Mouse (Mus musculus): Measurements from ENCODE around the gene Ugt1a10. TPM values are rescaled to one million over a fixed set of nuclear protein-coding genes. Genes with fewer than 3 reads are reported as not detected.
A peak's percentile ranks its signal among the peaks of the same experiment; 100 is the strongest.

Ugt1a10 gene
- polyA plus RNA-seq, 1 experiment from 2014 or later = not detected

DNA sequence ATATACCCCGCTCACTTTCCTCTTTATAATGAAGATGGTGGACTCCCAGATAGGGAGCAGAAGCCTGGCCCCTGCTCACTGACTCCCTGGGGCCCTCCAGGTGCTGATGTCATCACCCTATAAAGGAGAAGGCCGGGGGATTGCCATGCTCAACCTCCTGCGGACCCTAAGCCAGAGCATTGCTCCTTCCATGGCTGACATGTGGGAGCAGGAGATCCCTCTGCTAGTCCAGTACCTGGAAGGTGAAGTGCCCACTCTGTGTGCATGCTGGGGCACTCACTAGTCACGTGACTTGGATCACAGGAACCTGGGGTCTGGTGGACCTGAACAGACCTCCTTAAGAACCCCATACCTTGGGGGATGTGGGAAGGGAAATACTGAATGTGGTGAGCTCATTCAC is 185.4 kb downstream of the Ugt1a10 start:
- ATAC-seq (ENCODE audit: low FRiP score, low read depth) = peak; percentile 10; the same call in 1 of the 2 replicates
- Histone ChIP-seq H3K9me3 (peaks cover 95% of the 10 kb centered on the region), H3K4me3 (no peak overlapping the region), H3K9ac (replicated peaks) (no peak overlapping the region), H3K27ac (replicated peaks) (no peak overlapping the region), H3K36me3 (no peaks in the 10 kb centered on the region), H3K27me3 (no peaks in the 10 kb centered on the region), H3K4me1 (no peaks in the 10 kb centered on the region), H3K4me2 (replicated peaks) (no peak overlapping the region)
- 74% methylated on average over 4 of the region's 4 CpGs for WGBS

DNA sequence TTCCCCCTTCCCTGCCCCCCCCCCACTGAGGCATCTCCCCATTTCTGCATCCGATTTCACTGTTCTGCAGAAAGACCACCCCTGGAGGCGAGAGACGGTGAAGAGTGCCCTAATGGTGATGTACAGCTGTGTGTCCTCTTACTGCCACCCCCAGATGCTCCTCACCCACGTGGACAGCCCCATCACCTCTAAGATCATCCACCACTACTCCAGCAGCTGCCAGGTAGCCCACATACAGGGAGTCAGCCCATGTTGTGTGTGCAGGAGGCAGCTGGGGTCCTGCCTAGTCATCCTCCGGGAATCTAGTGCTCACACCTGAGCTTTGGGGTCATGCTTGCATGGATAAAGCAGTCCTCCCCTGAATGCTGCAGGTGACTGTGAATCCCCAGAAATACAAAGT is 188.7 kb downstream of the Ugt1a10 start:
- Histone ChIP-seq H3K27me3 (no peaks in the 10 kb centered on the region), H3K36me3 (no peaks in the 10 kb centered on the region), H3K27ac (replicated peaks) (no peak overlapping the region), H3K4me2 (replicated peaks) (no peak overlapping the region), H3K4me3 (no peak overlapping the region), H3K9me3 (peaks cover 97% of the 10 kb centered on the region), H3K4me1 (no peaks in the 10 kb centered on the region), H3K9ac (replicated peaks) (no peak overlapping the region)
- 64% methylated on average over 5 of the region's 5 CpGs for WGBS
- ATAC-seq (ENCODE audit: low FRiP score, low read depth) = no peak

DNA sequence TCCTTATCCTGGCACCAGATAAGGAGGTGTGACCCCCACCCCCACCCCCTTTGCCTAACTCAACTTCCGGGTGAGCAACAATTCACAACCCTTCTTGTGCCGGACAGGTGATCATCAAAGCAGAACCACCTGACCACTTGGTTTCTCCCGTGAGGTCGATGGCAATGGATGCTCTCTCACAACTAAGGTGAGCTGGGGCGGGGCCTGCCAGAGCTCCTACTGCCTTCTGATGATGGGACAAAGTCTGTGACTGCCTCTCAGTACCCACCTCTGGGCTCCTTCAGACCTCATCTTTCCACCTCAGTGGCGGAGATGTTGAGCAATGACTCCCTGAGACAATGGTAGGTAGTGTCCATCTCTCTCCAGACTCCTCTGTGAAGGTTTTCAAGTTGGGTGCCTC is 190.7 kb downstream of the Ugt1a10 start:
- no peak for ATAC-seq (ENCODE audit: low FRiP score, low read depth)
- Histone ChIP-seq H3K4me2 (replicated peaks) (no peak overlapping the region), H3K4me3 (no peak overlapping the region), H3K36me3 (no peaks in the 10 kb centered on the region), H3K27ac (replicated peaks) (no peak overlapping the region), H3K4me1 (no peaks in the 10 kb centered on the region), H3K27me3 (no peaks in the 10 kb centered on the region), H3K9me3 (peaks cover 97% of the 10 kb centered on the region), H3K9ac (replicated peaks) (no peak overlapping the region)
- WGBS = 76% methylated on average over 6 of the region's 6 CpGs

DNA sequence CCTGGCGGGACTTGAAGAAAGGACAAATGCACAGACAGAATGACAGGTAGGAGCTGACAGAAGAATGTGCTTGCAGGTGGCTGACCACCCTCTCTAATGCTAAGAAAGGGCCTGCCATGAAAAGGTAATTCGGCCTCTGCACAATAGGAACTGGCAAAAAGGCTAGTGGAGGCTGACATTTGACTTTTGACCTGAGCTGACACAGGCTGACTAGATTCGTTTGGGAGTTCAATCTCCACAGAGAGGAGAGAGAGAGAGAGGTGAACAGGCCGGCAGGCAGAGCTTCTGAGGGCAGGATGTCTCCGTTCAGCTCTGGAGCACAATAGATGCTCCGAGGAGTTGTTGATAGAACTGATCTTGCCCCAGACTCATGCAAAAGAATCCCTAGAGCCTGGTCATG is 191.2 kb downstream of the Ugt1a10 start:
- Histone ChIP-seq H3K9me3 (peaks cover 97% of the 10 kb centered on the region), H3K27ac (replicated peaks) (no peak overlapping the region), H3K27me3 (no peaks in the 10 kb centered on the region), H3K36me3 (no peaks in the 10 kb centered on the region), H3K4me2 (replicated peaks) (no peak overlapping the region), H3K9ac (replicated peaks) (no peak overlapping the region), H3K4me3 (no peak overlapping the region), H3K4me1 (no peaks in the 10 kb centered on the region)
- ATAC-seq (ENCODE audit: low FRiP score, low read depth) = no peak
- WGBS = 46% methylated on average over 6 of the region's 6 CpGs

DNA sequence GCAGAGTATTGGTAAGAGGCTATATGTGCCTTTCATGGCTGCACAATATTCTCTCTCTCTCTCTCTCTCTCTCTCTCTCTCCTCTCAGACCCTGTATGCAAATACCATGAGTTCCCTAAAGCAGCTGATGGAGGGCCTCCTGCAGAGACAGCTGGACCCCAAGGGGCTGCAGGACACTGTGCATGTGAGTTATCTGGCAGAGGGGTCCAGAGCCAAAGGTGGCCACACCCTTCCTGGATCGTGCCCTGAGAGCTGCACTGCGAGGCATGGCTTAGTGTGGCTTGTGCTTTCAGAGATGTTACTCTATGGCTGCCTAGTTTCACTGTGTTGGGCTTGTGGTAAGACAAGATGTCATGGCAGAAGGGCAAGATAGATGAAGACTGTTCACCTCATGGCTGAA is 192.5 kb downstream of the Ugt1a10 start:
- peaks cover 96% of the 10 kb centered on the region for H3K9me3 ChIP-seq
- H3K27ac ChIP-seq (replicated peaks) = no peak overlapping the region
- H3K4me3 ChIP-seq = no peak overlapping the region
- 55% methylated on average over 2 of the region's 2 CpGs for WGBS
- no peaks in the 10 kb centered on the region for H3K27me3 ChIP-seq
- no peaks in the 10 kb centered on the region for H3K36me3 ChIP-seq
- no peak for ATAC-seq (ENCODE audit: low FRiP score, low read depth)
- H3K9ac ChIP-seq (replicated peaks) = no peak overlapping the region
- H3K4me1 ChIP-seq = no peaks in the 10 kb centered on the region
- no peak overlapping the region for H3K4me2 ChIP-seq (replicated peaks)

DNA sequence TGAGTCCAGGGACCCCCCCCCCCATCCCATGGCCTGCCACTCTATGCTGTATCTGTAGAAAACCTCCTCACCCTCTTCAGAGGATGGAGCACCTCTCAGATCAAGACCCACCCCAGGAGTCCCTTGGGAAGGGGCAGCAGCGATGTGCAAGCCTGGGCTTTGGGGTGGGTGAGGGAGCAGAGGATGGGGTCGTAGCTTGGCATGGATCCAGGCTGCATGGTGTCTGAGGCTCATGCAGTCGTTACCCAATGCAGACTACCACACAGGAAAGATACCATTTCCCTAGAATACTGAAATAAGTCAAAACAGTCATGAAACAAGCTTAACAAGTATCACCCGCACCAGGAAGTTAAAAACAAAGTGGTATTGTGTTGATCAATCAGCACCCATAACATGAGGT is 193.5 kb downstream of the Ugt1a10 start:
- Histone ChIP-seq H3K9ac (replicated peaks) (no peak overlapping the region), H3K27me3 (no peaks in the 10 kb centered on the region), H3K4me2 (replicated peaks) (no peak overlapping the region), H3K36me3 (no peaks in the 10 kb centered on the region), H3K9me3 (peaks cover 96% of the 10 kb centered on the region), H3K27ac (replicated peaks) (no peak overlapping the region), H3K4me1 (no peaks in the 10 kb centered on the region), H3K4me3 (no peak overlapping the region)
- no peak for ATAC-seq (ENCODE audit: low FRiP score, low read depth)
- 70% methylated on average over 4 of the region's 4 CpGs for WGBS

DNA sequence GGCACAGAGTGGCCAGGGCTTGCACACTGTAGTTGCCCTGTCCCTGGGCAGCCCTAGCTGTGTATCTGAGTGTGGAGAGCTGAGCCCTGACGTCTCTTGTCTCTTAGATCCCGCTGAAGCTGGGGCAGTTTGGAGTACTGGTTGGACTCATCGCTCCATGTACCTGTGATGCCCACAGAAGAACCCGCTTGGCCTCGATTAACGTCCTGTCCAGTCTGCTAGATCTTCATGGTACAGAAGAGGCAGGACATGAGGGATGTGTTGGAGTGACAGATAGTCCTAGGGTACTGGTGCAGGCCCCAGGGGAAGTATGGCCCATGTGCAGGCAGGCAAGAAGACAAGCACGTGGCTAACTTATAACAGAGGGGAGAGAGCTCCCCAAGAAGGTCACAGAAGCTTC is 194.4 kb downstream of the Ugt1a10 start:
- no peak for ATAC-seq (ENCODE audit: low FRiP score, low read depth)
- WGBS = 77% methylated on average over 7 of the region's 7 CpGs
- no peak overlapping the region for H3K27ac ChIP-seq (replicated peaks)

DNA sequence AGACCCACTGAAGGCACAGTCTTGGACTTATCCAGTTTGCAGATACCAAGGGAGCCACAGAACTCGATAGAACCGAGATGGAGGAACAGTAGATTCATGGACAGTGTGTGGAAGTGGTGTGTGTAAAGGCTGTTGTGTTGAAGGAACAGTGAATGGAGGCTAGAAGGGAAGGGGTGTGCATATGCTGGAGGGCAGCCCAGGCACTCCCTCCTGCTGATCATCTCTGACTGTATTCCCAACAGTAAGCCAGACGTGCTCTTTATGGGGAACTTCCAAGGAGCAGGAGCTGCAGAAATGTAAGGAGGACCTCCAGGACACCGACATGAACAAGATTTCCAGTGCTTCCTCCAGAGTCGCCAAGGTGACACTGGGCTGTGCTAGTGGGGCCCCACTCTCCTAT is 194.8 kb downstream of the Ugt1a10 start:
- Histone ChIP-seq H3K4me1 (no peaks in the 10 kb centered on the region), H3K36me3 (no peaks in the 10 kb centered on the region), H3K27ac (replicated peaks) (no peak overlapping the region), H3K4me2 (replicated peaks) (no peak overlapping the region), H3K9ac (replicated peaks) (no peak overlapping the region), H3K9me3 (peaks cover 96% of the 10 kb centered on the region), H3K4me3 (no peak overlapping the region), H3K27me3 (no peaks in the 10 kb centered on the region)
- 79% methylated on average over 5 of the region's 5 CpGs for WGBS
- ATAC-seq (ENCODE audit: low FRiP score, low read depth) = 0 out of 2 replicates have a peak, but pooled peaks have one; percentile 3

More for the DNA sequence above, 194.4 kb downstream of the Ugt1a10 start:
- H3K27me3 ChIP-seq = no peaks in the 10 kb centered on the region
- H3K9me3 ChIP-seq = peaks cover 96% of the 10 kb centered on the region
- no peak overlapping the region for H3K9ac ChIP-seq (replicated peaks)
- no peaks in the 10 kb centered on the region for H3K4me1 ChIP-seq
- H3K4me3 ChIP-seq = no peak overlapping the region
- no peak overlapping the region for H3K4me2 ChIP-seq (replicated peaks)
- H3K36me3 ChIP-seq = no peaks in the 10 kb centered on the region

DNA sequence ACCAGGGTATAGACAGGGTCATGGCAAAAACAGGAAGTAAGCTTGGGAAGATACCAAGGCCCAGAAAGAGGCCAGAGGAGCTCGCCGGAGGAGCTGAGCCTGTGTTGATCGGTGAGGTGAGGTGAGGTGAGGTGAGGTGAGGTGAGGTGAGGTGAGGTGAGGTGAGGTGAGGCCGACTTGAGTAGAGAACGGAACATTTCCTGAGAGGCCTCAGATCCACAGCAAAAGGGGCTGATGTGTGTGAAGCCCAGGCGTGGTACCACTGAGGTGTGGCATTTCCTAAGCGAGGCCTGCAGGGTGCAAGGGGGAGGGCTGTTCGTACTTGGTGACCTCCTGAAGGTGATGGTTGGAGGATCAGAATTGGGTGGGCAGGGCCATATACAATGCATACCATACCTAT is 197.9 kb downstream of the Ugt1a10 start:
- Histone ChIP-seq H3K36me3 (no peaks in the 10 kb centered on the region), H3K4me3 (no peak overlapping the region), H3K9me3 (peaks cover 97% of the 10 kb centered on the region), H3K27me3 (no peaks in the 10 kb centered on the region), H3K27ac (replicated peaks) (no peak overlapping the region), H3K4me2 (replicated peaks) (no peak overlapping the region), H3K4me1 (no peaks in the 10 kb centered on the region), H3K9ac (replicated peaks) (no peak overlapping the region)
- 74% methylated on average over 8 of the region's 8 CpGs for WGBS
- ATAC-seq (ENCODE audit: low FRiP score, low read depth) = no peak

DNA sequence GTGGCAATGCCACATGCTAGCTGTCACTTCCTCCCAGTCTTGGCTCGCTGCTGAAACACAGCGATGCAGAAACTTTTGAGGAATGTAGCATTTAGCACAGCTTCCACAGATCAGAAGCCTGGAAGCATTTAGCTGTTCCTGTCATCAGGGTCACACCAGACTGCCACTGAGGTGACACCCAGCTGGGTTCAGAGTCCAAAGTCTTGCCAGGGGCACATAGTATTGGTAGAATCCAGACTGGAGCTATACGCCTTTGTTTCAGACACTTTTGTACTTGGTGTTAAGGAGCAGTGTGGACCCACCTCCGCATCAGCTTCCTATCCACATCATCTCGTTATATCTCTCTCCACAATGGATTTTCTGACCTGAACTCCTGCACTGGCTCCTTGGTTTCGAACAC is 198.4 kb downstream of the Ugt1a10 start:
- 74% methylated on average over 6 of the region's 6 CpGs for WGBS
- no peak overlapping the region for H3K9ac ChIP-seq (replicated peaks)

DNA sequence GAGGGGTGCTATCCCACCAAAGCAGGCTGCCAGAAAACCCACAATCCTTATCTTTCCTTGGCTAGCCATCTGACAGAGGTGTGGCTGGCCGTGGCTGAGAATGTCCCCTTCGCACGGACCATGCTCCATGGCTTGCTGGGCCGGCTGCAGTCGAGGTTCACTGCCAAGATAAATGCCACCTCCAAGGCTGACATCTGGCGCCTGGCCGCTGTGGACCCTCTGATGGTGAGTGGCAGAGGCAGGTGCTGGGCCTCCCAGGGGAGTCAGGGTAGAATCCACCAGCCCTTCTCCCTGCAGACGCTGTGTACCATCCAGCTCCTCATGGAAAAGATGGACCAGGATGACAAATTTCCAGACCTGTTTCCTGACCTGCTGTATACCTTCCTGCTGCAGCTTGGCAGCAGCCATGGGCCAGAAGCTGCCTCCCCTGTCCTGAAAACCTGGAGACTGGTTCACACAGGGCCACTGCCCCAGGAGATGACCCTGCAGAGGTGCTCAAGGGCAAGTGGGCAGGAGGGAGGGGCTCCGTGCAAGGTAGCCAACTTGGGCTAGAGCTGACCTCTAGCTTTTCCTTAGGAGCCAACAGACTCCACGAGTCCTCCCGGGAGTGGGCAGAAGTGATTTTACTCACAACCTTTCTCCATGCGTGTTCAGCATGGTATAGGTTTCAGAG is 199.7 kb downstream of the Ugt1a10 start:
- ATAC-seq (ENCODE audit: low FRiP score, low read depth) = no peak
- Histone ChIP-seq H3K4me3 (no peak overlapping the region), H3K9ac (replicated peaks) (no peak overlapping the region), H3K27me3 (no peaks in the 10 kb centered on the region), H3K4me2 (replicated peaks) (no peak overlapping the region), H3K4me1 (no peaks in the 10 kb centered on the region), H3K36me3 (peaks cover 6% of the 10 kb centered on the region), H3K27ac (replicated peaks) (no peak overlapping the region), H3K9me3 (peaks cover 90% of the 10 kb centered on the region)
- WGBS = 88% methylated on average over 12 of the region's 12 CpGs

More for the DNA sequence above, 198.4 kb downstream of the Ugt1a10 start:
- ATAC-seq (ENCODE audit: low FRiP score, low read depth) = no peak
- peaks cover 97% of the 10 kb centered on the region for H3K9me3 ChIP-seq
- H3K4me3 ChIP-seq = no peak overlapping the region
- no peaks in the 10 kb centered on the region for H3K4me1 ChIP-seq
- H3K36me3 ChIP-seq = no peaks in the 10 kb centered on the region
- H3K27me3 ChIP-seq = no peaks in the 10 kb centered on the region
- H3K27ac ChIP-seq (replicated peaks) = no peak overlapping the region
- no peak overlapping the region for H3K4me2 ChIP-seq (replicated peaks)

DNA sequence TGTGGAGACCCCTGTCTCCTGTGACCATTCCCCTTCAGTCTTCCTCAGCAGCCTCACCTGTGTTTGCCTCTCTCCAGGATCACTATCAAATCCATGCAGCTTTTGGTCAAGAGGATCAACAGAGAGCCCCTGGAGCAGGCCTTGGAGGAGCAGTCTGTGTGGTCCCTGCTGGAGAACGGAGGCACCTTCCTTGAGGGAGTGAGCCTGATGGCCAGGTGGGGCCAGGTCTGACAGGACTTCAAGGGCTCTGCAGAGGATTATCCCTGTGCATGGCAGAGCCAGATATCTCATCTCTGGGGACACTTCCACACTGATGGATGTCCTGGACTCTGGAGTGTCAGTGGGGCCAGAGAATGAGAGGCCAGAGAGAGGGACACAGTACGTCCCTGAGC is 200.3 kb downstream of the Ugt1a10 start:
- no peaks in the 10 kb centered on the region for H3K27me3 ChIP-seq
- H3K9me3 ChIP-seq = peaks cover 88% of the 10 kb centered on the region
- no peak overlapping the region for H3K9ac ChIP-seq (replicated peaks)
- 54% methylated on average over 2 of the region's 2 CpGs for WGBS
- H3K4me1 ChIP-seq = no peaks in the 10 kb centered on the region
- H3K27ac ChIP-seq (replicated peaks) = no peak overlapping the region
- peaks cover 10% of the 10 kb centered on the region for H3K36me3 ChIP-seq
- no peak overlapping the region for H3K4me2 ChIP-seq (replicated peaks)
- no peak overlapping the region for H3K4me3 ChIP-seq
- ATAC-seq (ENCODE audit: low FRiP score, low read depth) = no peak
